Mouse (Mus musculus): ENCODE data around the gene Tmem222.

GRCm38 (mm10) chr4:133255392-133255791 lies 22.2 kb downstream of the Tmem222 start:
- TF ChIP-seq POLR2A (IDR thresholded peaks at IDR 0.05; ENCODE audit: insufficient read length, low read depth): no peak
- TF ChIP-seq CEBPB (IDR thresholded peaks at IDR 0.05; ENCODE audit: insufficient read depth, poor library complexity, severe bottlenecking): no peak
- no peak for TF ChIP-seq MYOD1 (IDR thresholded peaks at IDR 0.05; ENCODE audit: control insufficient read depth in 1 of 3, insufficient read length in 2 of 3, low read depth in 2 of 3)
- TF ChIP-seq E2F4 (IDR thresholded peaks at IDR 0.05; ENCODE audit: insufficient read depth): no peak
- TF ChIP-seq USF1 (IDR thresholded peaks at IDR 0.05; ENCODE audit: low read depth): no peak
- no peak for TF ChIP-seq POLR2AphosphoS2 (IDR thresholded peaks at IDR 0.05; ENCODE audit: insufficient read length, low read depth)
- no peak for TF ChIP-seq TCF12 (IDR thresholded peaks at IDR 0.05; ENCODE audit: insufficient read depth, poor library complexity, severe bottlenecking)
- no peak for TF ChIP-seq TCF3 (IDR thresholded peaks at IDR 0.05; ENCODE audit: insufficient read length, low read depth)
- no peak for TF ChIP-seq MAX (IDR thresholded peaks at IDR 0.05; ENCODE audit: low read depth)
- no peak for TF ChIP-seq MYOG (IDR thresholded peaks at IDR 0.05; ENCODE audit: control insufficient read depth in 1 of 3, insufficient read depth in 1 of 3, insufficient read length in 2 of 3, low read depth in 2 of 3)
